Mouse (Mus musculus) B cell, adult (primary cell): ENCODE data around the gene Srsf10. TPM values are rescaled to one million over a fixed set of nuclear protein-coding genes. Genes with fewer than 3 reads are reported as not detected.

Experiments
- total RNA-seq: library from RNA; stranded (reverse); gene quantifications from 4 replicates; pipeline ENCODE4 v1.2.4, GENCODE M21; 2023; ENCODE audit not compliant: inconsistent age

Gene Srsf10
- 189 to 215 TPM (median 192 TPM) in 4 replicates for total RNA-seq

GRCm38 (mm10) chr4:135855536-135856222 is at the start of gene Srsf10:
Gene Srsf10, plus strand, starts transcription at chr4:135855747.

GRCm38 (mm10) chr4:135873526-135874202 is 18.1 kb downstream of the Srsf10 start, which contains the start of gene Pnrc2:
Gene Pnrc2, minus strand, starts transcription at chr4:135873850.

GRCm38 (mm10) chr4:135895071-135895571 is 39.6 kb downstream of the Srsf10 start, which contains the start of gene Cnr2:
Gene Cnr2, plus strand, starts transcription at chr4:135895394.

Other genes starting within 250 kb of the Srsf10 start
- gene Ifnlr1, start 169.5 kb upstream of the Srsf10 start, total RNA-seq: 0.32 to 0.58 TPM (median 0.38 TPM) in 4 replicates
- gene Il22ra1, start 127.6 kb upstream of the Srsf10 start, total RNA-seq: not detected in 4 replicates
- not detected in 4 replicates for gene Myom3, start 96.0 kb upstream of the Srsf10 start, total RNA-seq
- 128 to 150 TPM (median 142 TPM) in 4 replicates for gene Pnrc2, start 18.1 kb downstream of the Srsf10 start, total RNA-seq
- 176 to 190 TPM (median 188 TPM) in 4 replicates for gene Cnr2, start 39.6 kb downstream of the Srsf10 start, total RNA-seq
- gene Fuca1, start 65.0 kb downstream of the Srsf10 start, total RNA-seq: 164 to 200 TPM (median 175 TPM) in 4 replicates
- 24.4 to 35.4 TPM (median 29.7 TPM) in 4 replicates for gene Hmgcl, start 90.7 kb downstream of the Srsf10 start, total RNA-seq
- gene Gale, start 108.0 kb downstream of the Srsf10 start, total RNA-seq: 7.4 to 11.9 TPM (median 8.9 TPM) in 4 replicates
- gene Lypla2, start 116.9 kb downstream of the Srsf10 start, total RNA-seq: 98.8 to 111 TPM (median 104 TPM) in 4 replicates
- gene Pithd1, start 131.5 kb downstream of the Srsf10 start, total RNA-seq: 33.1 to 38.4 TPM (median 36.6 TPM) in 4 replicates
- 40.5 to 41.9 TPM (median 41.1 TPM) in 4 replicates for gene Eloa, start 166.0 kb downstream of the Srsf10 start, total RNA-seq
- gene Rpl11, start 197.7 kb downstream of the Srsf10 start, total RNA-seq: 767 to 937 TPM (median 907 TPM) in 4 replicates